Mouse (Mus musculus): ENCODE measurements at regions not wholly inside any gene's neighbourhood (a gene's known extent, or its start where the extent isn't known, plus 50 kb on each side); places are given as distances from the start of the nearest gene placed in this dataset.

DNA sequence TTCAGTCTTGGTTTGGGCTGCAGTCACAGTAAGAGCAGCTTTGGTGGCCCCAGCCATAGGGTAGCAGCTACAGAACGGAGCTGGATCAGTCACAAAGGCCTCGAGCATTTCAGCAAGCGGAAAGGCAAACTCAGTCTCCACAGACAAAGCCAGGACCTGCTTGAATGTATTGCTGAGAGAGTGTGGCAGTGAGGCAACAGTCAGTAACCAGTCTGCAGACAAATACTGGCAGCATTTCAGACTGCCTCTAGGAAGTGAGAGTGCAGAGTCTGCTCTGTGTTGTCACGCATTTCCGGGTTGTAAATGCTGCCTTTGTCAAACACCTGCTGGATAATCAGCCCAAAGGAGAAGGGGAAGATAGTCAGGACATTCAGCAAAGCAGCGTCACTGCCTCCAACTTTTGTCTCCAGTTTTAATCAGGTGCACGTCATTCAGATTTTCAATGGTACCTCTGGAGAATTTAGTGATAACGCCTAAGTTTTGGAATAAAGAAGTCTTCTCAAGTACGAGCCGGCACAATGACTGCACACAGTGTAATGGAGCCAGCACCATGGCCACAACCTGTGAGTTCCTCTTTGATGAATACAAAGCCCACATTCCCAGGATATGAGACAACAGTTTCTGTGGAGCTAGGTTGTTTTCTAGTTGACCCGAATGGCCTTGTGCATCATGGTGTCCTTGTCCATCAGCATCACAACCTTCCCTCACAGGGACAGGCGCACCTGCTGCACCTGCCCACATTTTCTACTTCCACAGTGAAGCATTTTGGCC is 224.3 kb upstream of the Tmem161b start:
- no peak for DNase-seq (ENCODE audit: low spot score)

DNA sequence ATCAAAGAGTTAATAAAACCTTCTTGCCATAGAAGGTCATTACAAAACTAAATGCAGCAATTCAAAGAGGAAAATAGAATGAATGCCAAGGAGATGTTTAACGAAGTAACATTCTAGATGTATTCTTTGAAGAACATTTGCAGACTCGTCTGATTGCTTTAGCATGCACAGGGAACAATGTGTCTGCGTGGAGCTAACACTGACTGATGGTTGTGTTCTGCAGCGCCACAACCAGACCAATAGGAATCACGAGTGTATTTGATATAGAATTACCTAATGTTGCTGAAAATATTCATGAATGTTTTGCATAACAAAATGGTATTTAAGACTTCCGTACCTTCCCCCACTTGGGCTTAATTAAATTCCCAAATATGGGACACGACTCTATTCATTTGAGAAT is 200.3 kb upstream of the Tmem161b start:
- no peak for DNase-seq (ENCODE audit: low spot score)

DNA sequence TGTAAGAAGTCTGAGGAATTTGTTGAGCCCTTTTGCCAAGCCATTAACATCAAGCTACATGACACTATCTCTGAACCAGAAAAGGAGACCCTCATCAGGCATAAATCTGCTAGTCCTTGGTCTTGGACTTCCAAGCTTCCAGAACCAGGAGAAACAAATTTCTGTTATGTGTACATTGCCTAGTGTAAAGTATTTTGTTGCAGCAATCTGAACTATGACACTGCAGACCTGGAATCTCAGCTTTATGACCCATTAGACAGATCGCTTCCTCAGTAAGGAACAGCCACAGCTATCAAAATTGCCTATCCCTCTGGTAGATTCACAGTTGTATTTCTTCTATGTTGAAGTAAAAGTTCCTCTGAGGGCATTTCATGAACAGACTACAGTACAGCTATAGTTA is 199.1 kb upstream of the Tmem161b start:
- DNase-seq (ENCODE audit: low spot score): no peak

DNA sequence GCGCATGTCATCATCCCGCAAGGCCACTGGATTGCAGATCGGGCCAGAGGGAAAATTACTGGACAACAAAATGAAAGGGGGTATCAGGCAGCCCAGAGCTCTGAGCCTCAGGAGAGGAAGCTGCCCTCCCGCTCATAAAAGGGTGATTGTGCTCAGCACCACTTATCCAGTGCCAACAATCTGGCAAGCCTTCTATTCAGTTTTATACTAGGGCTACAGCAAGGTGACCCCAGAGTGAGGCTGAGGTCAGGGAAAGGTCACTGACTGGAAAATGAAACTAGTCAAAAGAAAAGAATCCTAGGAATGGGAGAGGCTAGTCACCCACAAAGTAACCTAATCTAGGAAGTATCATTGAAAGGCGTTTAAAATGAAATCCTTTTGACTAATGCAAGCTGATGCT is 198.5 kb upstream of the Tmem161b start:
- DNase-seq (ENCODE audit: low spot score): no peak

DNA sequence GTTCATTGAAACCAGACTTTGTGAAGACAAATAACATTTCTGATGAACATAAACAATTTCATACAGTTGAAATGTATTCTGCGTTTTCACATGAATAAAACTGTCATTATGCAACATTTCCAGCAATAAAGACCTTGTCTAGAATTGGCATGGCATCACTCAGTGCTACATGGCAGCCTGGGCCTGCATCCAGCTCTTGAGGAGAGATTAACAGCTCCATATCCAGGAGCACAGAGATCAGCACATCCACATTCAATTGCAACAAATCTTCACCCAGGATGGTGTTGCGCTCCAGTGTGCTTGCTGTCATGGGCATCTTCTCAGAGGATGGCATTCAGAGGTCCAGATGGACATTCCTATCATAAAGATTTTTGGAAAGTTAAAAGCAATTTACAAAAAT is 196.7 kb upstream of the Tmem161b start:
- no peak for DNase-seq (ENCODE audit: low spot score)

DNA sequence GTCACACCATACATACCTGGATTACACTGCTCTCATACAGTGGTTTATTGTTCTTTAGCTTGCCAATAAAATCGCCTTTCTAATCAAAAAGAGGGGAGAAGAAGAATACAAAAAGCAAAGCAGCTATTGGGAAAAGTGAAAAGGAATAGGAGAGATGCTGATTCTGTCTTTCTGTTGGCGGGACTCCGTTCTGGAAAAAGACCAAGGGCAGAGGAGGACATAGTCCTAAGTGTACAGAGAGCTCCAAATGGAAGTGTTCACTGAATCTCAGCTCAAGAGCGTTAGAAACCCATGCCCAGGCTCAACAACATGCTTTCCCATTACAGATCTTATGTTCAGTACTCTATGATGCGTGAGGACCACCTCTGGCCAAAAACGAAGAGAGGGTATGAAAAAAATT is 174.4 kb upstream of the Tmem161b start:
- no peak for DNase-seq (ENCODE audit: low spot score)

DNA sequence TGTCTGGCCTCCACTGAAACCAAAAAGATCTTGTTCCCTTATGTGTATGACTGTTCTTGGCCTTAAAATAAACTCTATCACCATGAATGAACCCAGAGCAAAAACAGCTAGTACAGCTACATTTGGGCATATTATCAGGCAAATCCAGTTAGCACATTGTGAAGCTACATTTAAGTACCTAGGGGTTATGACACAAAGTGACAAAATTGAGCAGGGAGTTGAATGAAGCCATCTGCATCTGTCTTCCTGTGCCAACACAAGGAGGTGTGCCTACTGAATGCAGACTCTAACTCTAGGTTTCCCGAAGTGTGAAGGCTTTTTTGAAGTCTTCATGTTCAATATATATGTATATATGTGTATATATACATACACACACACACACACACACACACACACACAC is 169.9 kb upstream of the Tmem161b start:
- no peak for DNase-seq (ENCODE audit: low spot score)

DNA sequence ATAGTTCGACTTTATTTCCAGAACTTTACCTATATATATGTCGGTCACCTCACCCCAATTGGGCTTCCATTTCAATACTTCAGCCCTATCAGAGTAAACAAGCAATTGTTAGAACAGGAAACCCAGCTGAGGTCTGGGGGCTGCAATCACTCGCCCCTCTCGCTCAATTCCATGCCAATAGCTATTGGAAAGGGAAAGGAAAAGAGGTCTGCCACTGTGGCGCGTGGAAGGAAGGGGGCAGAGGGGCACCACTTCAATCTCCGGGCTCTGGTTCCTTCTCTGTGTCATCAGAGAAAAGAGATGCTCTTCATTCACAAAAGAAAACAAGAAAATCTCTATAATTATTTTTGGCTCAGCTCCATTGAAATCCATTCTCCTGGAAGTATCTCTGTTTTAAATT is 167.1 kb upstream of the Tmem161b start:
- DNase-seq (ENCODE audit: low spot score): no peak

DNA sequence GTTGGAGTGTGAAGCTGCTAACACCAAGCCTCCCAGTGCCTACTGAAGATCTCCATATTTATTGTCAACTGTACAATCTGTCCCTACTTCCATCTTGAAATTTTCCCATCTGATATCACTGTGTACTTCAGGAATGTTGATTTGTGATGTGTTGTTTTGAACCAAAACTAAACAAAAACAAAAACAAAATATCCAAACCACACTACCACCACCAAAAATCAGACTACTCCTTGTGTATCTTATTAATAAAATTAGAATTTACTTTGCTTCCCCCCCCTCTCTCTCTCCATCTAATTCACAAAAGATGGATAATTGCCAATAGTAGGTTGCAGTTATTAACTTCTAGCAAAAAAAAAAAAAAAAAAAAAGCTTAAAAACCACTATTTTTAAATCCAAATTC is 166.5 kb upstream of the Tmem161b start:
- DNase-seq (ENCODE audit: low spot score): no peak

DNA sequence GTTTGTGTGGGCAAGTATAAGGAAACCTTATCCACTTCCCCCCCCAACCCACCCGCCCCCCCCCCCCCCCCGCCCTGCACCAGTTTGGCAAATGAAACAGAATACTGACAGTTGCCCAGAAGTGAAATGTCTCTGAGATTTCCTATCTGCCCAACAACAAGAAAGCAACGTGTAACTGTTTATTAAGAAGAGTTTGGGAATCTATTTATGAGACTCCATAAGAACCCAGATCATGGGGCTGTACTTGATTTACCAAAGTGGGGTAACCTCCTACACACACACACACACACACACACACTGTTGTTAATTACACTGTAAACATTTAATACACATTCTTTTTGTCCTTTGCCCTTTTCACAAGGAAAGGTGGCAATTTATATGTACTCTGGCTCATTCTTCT is 165.6 kb upstream of the Tmem161b start:
- DNase-seq (ENCODE audit: low spot score): no peak

DNA sequence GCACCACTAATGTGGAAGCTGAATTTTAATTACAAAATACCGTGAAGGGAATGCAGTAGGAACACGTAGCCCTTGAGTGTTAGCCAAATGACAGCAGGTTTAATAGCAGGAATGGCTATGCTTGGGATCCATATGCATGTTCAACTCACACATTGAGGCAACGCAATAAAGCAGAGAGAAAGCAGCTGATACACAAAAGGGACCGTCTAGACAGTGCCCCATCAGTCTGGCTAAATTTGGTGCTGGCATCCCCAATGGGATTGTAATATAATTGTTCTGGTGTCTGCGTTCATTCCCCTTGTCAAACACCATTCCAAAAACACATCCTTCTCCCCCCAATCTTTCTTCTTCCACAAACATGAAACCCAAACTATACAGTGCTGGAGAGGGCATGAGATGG is 165.1 kb upstream of the Tmem161b start:
- no peak for DNase-seq (ENCODE audit: low spot score)

DNA sequence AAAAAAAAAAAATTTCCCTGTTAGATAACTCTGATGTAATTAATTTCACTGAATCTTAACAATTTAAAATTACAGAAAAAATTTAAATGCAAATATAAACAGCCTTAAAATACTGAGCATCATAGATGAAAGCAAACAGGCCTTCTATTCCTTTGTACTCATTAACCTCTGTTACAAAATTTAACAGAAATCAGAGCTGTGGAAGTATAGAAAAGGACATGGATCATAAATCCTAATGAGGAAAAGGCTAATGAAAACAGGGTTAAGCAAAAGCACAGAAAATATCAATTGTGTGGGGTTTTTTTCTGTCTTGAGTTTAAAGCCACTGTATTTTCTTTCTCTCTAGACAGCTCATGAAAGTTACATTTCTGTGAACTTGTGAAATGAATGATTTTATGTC is 164.6 kb upstream of the Tmem161b start:
- DNase-seq (ENCODE audit: low spot score): no peak

DNA sequence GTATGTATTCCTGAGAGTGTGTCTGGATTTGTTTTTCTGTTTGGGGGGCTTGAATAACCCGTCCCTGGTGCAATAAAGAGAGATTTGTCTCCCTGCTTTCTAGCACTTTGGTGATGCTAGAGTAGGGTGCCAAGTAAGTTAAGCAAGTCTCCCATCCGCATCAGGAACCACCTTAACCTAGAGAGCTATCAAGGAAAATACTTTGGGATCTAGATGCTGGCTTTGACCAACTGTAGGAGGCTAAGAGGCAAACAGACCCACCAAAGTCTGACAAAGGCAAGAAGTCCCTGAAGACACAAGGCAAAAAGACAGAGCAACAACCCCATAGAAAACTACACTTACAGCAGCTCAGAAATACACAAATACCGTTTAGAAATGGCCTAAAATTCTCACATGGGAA is 163.8 kb upstream of the Tmem161b start:
- no peak for DNase-seq (ENCODE audit: low spot score)

DNA sequence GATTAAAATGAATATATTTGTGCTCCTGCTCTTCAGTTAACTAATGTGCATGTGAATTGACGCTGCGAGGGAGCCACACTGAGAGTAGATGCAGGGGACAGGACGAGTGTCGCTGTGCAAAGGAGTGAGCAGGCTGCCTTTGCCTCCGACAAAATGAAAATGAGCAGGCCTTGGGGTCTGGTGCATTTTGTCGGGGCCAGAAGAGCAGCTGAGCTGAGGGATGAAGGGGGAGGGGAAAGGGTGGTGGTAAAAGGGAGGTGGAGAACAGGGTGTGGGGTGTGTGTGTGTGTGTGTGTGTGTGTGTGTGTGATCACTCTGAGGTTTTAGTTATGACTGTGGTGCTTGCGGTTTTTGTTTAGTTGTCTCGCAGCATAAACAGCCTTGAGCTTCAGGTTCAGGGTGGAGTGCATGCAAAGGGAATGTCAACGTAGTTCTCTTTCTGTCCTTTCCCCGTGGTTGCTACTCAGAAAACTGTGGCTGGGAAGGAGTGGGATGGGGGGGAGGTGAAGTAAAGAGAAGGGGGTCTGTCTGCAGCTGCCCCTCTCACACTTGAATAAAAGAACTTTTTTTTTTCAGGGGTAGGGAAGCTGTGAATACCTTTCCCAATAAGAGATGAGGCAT is 163.0 kb upstream of the Tmem161b start:
- no peak for DNase-seq (ENCODE audit: low spot score)

DNA sequence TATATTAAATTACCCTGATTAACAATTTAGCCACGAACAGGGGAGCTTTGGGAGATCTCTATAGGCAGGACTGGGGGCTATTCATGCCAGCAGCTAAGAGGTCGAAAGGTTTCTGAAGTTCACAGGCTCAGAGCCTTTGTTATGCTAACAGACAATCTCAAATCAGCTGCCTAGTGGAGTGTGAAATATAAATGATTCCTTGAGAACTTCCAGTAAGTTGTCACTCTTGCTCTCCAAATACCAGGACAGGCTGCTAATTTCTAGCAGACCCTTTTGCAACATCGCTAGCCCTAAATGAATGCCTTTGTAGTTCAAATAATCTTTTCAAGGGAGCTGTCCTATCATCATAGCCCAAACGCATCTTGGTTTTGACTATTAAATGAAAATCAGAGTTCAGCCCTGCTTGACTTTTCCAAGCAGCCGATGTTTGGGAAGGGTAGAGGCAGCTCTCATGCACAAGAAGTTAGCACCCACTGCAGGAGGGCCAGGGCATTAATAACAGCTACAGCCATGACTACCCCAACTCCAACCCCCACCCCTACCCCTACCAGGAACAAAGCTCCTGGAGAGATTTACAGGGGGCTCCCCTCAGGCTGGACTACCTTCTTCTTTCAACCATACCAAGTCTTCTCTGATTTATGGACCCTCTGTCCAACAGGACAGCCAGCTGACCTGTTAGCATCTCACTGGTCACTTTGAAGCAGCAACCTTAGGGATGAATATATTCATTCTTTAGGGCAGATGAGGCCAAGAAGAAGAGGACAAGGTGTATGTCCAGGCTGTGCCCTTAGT is 162.2 kb upstream of the Tmem161b start:
- DNase-seq (ENCODE audit: low spot score): no peak

DNA sequence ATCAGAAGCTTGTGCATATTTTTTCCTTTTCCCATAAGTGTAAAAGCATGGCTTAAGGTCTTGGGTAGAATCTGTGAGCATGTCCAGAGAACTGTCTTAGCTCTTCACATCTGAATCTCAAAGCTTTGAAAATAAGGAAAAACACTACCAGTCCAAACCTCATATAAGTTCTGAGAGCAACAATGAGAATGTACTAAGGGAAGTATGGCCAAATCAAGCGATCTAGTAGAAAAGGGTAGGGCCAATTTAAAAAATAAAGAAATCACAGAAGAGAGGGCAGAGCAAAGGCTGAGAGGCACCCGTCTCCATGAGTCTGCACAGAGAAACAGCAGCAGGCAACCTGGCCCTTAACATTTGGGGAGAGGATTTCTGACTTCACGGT is 161.7 kb upstream of the Tmem161b start:
- DNase-seq (ENCODE audit: low spot score): no peak

DNA sequence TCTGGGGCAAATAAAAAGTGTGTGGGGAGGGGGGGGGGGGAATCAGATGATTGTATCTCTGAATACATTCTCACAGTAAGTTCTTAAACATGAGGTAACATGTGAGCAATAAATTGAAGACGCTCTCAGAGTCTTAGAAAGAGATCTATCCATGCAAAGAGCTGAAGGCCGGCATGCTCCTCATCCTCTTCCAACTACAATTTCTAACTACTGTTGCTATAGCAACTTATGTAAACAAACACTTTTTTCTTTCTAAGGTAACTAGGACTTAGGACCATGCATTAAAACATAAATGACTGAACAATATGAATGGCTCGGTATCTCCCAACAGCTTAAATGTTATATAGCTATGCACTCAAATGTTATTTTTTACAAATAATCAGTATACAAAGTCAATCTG is 161.2 kb upstream of the Tmem161b start:
- no peak for DNase-seq (ENCODE audit: low spot score)

DNA sequence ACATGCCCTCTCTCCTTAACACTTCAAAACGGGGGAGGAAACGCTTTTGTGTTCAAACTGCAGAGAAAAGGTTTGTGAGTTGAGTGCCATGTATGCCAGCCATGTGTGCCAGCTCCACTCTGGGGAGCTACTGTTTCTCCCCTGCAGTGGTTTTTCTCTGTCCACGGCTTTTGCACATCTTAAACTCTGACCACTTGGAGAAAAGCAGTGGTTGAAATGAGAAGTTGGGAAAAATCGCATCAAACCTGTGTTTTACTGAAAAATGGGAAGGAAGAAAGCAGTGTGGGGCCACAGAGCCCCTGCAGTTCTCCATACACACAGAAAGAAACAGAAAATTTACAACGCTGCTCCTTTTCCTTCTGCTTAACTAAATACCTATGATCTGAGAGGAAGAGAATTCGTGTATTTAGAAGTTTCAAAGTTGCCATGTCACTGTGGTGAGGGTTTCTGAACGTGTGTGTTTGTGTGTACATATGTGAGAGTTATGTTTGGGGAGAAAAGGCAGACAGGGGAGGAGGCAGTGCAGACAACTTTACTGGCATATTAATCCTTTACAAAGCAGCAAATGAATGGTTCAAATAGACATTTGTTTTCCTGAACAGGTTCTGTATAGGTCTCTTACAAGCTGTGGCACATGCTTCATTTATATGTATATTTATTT is 160.1 kb upstream of the Tmem161b start:
- DNase-seq (ENCODE audit: low spot score): no peak

DNA sequence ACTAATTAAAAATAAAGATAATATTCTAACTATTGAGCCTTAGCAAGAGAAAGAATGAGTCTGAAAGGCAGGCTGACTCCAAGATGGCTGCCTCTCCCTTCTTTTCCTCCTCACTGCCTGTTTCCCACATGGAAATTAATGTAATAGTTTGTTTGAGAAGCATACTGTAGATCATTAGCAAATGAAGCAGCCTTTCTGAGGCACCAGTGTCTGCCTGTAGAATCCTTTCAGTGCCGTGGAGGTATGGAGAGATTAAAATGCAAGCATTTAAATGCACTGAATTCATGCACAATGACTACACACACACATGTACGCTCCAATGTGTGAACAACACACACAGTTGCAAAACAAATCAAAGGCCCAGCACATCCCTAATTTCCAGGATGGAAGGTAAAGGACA is 159.5 kb upstream of the Tmem161b start:
- no peak for DNase-seq (ENCODE audit: low spot score)

DNA sequence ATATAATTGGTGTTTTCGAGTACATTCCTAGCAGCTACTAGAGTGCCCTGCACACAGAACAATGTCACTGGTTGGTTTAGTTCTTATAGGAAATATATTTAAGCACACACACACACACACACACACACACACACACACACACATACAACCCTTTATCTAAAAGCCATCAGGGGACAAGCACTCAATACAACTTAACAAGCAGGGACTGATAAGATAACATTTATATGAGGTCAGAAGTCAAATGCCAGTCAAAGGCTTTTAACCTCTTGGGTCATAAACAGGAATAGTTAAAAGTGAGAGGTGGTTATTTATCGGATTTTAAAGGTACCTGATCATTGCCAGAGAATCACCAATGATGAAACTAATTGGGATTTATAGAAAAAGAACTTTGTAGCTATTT is 158.7 kb upstream of the Tmem161b start:
- DNase-seq (ENCODE audit: low spot score): no peak

DNA sequence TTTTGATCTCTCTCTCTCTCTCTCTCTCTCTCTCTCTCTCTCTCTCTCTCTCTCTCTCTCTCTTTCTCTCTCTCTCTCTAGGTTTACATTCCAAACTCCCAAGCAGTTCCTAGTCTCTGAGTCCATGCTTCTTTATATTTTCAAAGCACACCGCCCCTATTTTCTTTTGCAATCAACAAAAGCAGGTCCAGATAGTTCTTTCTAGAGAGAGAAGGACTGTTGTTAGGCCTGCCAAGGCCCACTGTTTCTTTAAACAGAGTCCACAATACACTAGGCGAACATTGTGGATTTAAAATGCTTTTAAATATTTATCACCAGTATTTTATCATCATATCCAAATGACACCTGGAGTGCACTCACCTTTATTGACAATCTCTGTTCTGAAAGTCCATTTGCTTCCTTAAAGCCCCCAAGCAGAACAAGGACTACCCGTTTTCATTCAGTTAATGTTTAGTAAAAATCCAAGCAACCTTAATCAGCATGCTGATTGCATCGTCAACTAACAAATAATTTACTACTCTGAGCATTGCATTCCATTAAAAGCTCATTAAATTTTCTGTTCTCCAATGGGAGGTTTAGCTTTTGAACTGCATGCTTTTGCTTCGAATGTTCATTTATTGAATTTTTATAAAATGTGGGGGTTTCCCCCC is 157.7 kb upstream of the Tmem161b start:
- no peak for DNase-seq (ENCODE audit: low spot score)

DNA sequence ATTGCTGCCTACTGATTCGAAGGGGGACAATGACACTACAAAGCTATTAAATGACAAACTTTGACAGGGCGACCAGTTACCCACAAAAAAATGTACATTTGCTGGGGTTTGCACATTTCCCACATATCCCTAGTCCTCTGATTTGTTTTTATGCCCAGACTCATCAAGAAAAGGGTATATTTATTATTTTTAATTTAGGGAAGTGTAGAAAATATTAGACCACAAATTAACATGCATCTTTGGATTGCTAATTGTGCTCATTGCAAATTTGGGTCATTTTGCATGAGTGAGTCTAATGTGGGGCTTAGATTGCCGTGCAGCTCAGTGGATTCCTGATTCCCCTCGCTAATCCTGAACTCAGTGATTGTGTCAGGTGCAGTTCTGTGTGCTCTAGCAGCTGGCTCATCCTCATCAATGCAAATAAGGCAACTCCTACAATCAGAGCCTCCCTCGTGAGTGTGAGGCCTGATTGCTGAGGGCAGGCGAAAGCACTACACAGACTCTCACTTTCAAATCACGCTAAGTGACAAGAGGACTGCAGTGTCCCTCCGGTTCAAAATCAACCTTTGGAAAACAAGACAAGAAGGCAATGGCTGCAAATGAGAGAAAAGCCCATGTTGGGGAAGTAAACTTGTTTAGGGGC is 156.7 kb upstream of the Tmem161b start:
- DNase-seq (ENCODE audit: low spot score): no peak

Data from testis, postnatal 14 days (tissue).